Mouse (Mus musculus) left cerebral cortex, postnatal 4 days (tissue): ENCODE measurements at regions not wholly inside any gene's neighbourhood (a gene's known extent, or its start where the extent isn't known, plus 50 kb on each side); places are given as distances from the start of the nearest gene placed in this dataset.

Experiments used
- DNase-seq: peaks from one replicate; pipeline ENCODE4 v3.0.0-alpha.2; 2022
- intact Hi-C: fragments of 180-260 bp; cut with DNase I; formaldehyde crosslinking; loops from one replicate; pipeline ENCODE4 v1.15.1; 2025

GRCm38 (mm10) chr4:95212561-95212960 is 160.5 kb upstream of the Jun start:
- DNase-seq: no peak
- intact Hi-C loops: no loop called here

- intact Hi-C loops: no loop called here
- DNase-seq: no peak
Observed at GRCm38 (mm10) chr4:95213026-95213425, 161.0 kb upstream of the Jun start.

GRCm38 (mm10) chr4:95214026-95214425 is 162.0 kb upstream of the Jun start:
- DNase-seq: no peak
- intact Hi-C loops: no loop called here

- DNase-seq: no peak
- intact Hi-C loops: no loop called here
Observed at GRCm38 (mm10) chr4:95215187-95215586, 163.2 kb upstream of the Jun start.

- intact Hi-C loops: no loop called here
- no peak for DNase-seq
Observed at GRCm38 (mm10) chr4:95230461-95230860, 178.4 kb upstream of the Jun start.

- intact Hi-C loops: no loop called here
- no peak for DNase-seq
Observed at GRCm38 (mm10) chr4:95233034-95233433, 181.0 kb upstream of the Jun start.

- intact Hi-C loops: no loop called here
- DNase-seq: no peak
Observed at GRCm38 (mm10) chr4:95234030-95234555, 182.1 kb upstream of the Jun start.

GRCm38 (mm10) chr4:95247977-95248376 is 196.0 kb upstream of the Jun start:
- no peak for DNase-seq
- intact Hi-C loops: no loop called here

GRCm38 (mm10) chr4:95249031-95249430 is 197.0 kb upstream of the Jun start:
- intact Hi-C loops: no loop called here
- DNase-seq: no peak

- no peak for DNase-seq
- intact Hi-C loops: no loop called here
Observed at GRCm38 (mm10) chr4:95250083-95250482, 198.1 kb upstream of the Jun start.

- DNase-seq: no peak
- intact Hi-C loops: no loop called here
Observed at GRCm38 (mm10) chr4:95269766-95270165, 217.7 kb upstream of the Jun start.

- DNase-seq: no peak
- intact Hi-C loops: no loop called here
Observed at GRCm38 (mm10) chr4:95270389-95270788, 218.4 kb upstream of the Jun start.

GRCm38 (mm10) chr4:95276231-95276630 is 224.2 kb upstream of the Jun start:
- DNase-seq: no peak
- intact Hi-C loops: no loop called here

- intact Hi-C loops: no loop called here
- no peak for DNase-seq
Observed at GRCm38 (mm10) chr4:95277989-95278713, 226.1 kb upstream of the Jun start.

- intact Hi-C loops: no loop called here
- DNase-seq: no peak
Observed at GRCm38 (mm10) chr4:95278714-95279095, 226.7 kb upstream of the Jun start.

GRCm38 (mm10) chr4:95279200-95279599 is 227.2 kb upstream of the Jun start:
- intact Hi-C loops: no loop called here
- DNase-seq: no peak

GRCm38 (mm10) chr4:95282083-95282482 is 230.1 kb upstream of the Jun start:
- intact Hi-C loops: no loop called here
- no peak for DNase-seq

- intact Hi-C loops: no loop called here
- peak; percentile 26 for DNase-seq
Observed at GRCm38 (mm10) chr4:95283789-95284188, 231.8 kb upstream of the Jun start.

GRCm38 (mm10) chr4:95284192-95284591 is 232.2 kb upstream of the Jun start:
- no peak for DNase-seq
- intact Hi-C loops: no loop called here

- no peak for DNase-seq
- intact Hi-C loops: no loop called here
Observed at GRCm38 (mm10) chr4:95284696-95285095, 232.7 kb upstream of the Jun start.

- intact Hi-C loops: no loop called here
Observed at GRCm38 (mm10) chr4:95290321-95290720, 238.3 kb upstream of the Jun start.

GRCm38 (mm10) chr4:95294110-95294509 is 242.1 kb upstream of the Jun start:
- no peak for DNase-seq
- intact Hi-C loops: no loop called here

More at GRCm38 (mm10) chr4:95290321-95290720, 238.3 kb upstream of the Jun start:
- peak; percentile 7 for DNase-seq

GRCm38 (mm10) chr4:95301907-95302306 is 249.9 kb upstream of the Jun start:
- intact Hi-C loops: no loop called here
- no peak for DNase-seq
